Mouse (Mus musculus): ENCODE results near the gene Scml4.
A peak's percentile ranks its signal among the peaks of the same experiment; 100 is the strongest.

The Scml4 gene

GRCm38 (mm10) chr10:42951078-42952045, 91.2 kb downstream of the Scml4 start:
- DNase-seq (ENCODE audit: low spot score in 2 of 2), result no peak

- no peak for DNase-seq (ENCODE audit: low spot score in 2 of 2)
These were observed 91.9 kb downstream of the Scml4 start for GRCm38 (mm10) chr10:42952046-42952420.

GRCm38 (mm10) chr10:42953601-42954000, 93.4 kb downstream of the Scml4 start:
- DNase-seq (ENCODE audit: low spot score in 2 of 2), result no peak

- DNase-seq (ENCODE audit: low spot score in 2 of 2), result no peak
These were observed 95.0 kb downstream of the Scml4 start for GRCm38 (mm10) chr10:42955205-42955604.

GRCm38 (mm10) chr10:42957881-42958651, 97.9 kb downstream of the Scml4 start:
- DNase-seq (ENCODE audit: low spot score in 2 of 2), result peak; percentile 27 to 70

- DNase-seq (ENCODE audit: low spot score in 2 of 2), result no peak
These were observed 98.5 kb downstream of the Scml4 start for GRCm38 (mm10) chr10:42958686-42959085.

- DNase-seq (ENCODE audit: low spot score in 2 of 2), result no peak
These were observed 101.6 kb downstream of the Scml4 start for GRCm38 (mm10) chr10:42961771-42962170.

- DNase-seq (ENCODE audit: low spot score in 2 of 2), result no peak
These were observed 102.0 kb downstream of the Scml4 start for GRCm38 (mm10) chr10:42962181-42962601.

- DNase-seq (ENCODE audit: low spot score in 2 of 2), result peak in 1 of 2 experiments; percentile 22
These were observed 102.5 kb downstream of the Scml4 start for GRCm38 (mm10) chr10:42962655-42963054.

- DNase-seq (ENCODE audit: low spot score in 2 of 2), result no peak
These were observed 102.9 kb downstream of the Scml4 start for GRCm38 (mm10) chr10:42963061-42963460.

GRCm38 (mm10) chr10:42968332-42968731, 108.2 kb downstream of the Scml4 start:
- no peak for DNase-seq (ENCODE audit: low spot score in 2 of 2)

GRCm38 (mm10) chr10:42972504-42973172, 112.5 kb downstream of the Scml4 start:
- DNase-seq (ENCODE audit: low spot score in 2 of 2), result peak; percentile 55 to 75

- no peak for DNase-seq (ENCODE audit: low spot score in 2 of 2)
These were observed 113.4 kb downstream of the Scml4 start for GRCm38 (mm10) chr10:42973537-42973936.

- no peak for DNase-seq (ENCODE audit: low spot score in 2 of 2)
These were observed 116.4 kb downstream of the Scml4 start for GRCm38 (mm10) chr10:42976577-42976976.

- DNase-seq (ENCODE audit: low spot score in 2 of 2), result no peak
These were observed 118.2 kb downstream of the Scml4 start for GRCm38 (mm10) chr10:42978346-42978745.

GRCm38 (mm10) chr10:42980999-42981757, 121.0 kb downstream of the Scml4 start:
- DNase-seq (ENCODE audit: low spot score in 2 of 2), result no peak

GRCm38 (mm10) chr10:42984886-42985285, 124.7 kb downstream of the Scml4 start:
- DNase-seq (ENCODE audit: low spot score in 2 of 2), result no peak

GRCm38 (mm10) chr10:42987594-42988052, 127.5 kb downstream of the Scml4 start:
- peak in 1 of 2 experiments; percentile 33 for DNase-seq (ENCODE audit: low spot score in 2 of 2)

- DNase-seq (ENCODE audit: low spot score in 2 of 2), result no peak
These were observed 128.5 kb downstream of the Scml4 start for GRCm38 (mm10) chr10:42988627-42989026.

GRCm38 (mm10) chr10:42989910-42990309, 129.7 kb downstream of the Scml4 start:
- DNase-seq (ENCODE audit: low spot score in 2 of 2), result peak; percentile 34 to 73

- DNase-seq (ENCODE audit: low spot score in 2 of 2), result no peak
These were observed 130.8 kb downstream of the Scml4 start for GRCm38 (mm10) chr10:42991018-42991417.
